Mouse (Mus musculus) gastrocnemius, postnatal 25 days (tissue): ENCODE data around the gene Olfr1364. TPM values are rescaled to one million over a fixed set of nuclear protein-coding genes. Genes with fewer than 3 reads are reported as not detected.
A peak's percentile ranks its signal among the peaks of the same experiment; 100 is the strongest.

Experiments used
- DNase-seq: peaks from one replicate; pipeline ENCODE4 v3.0.0; 2022
- long read RNA-seq, 2 experiments: library from polyadenylated mRNA; stranded (forward); transcript quantifications; one replicate each; pipeline ENCODE4 v2.0.0; 2021
- total RNA-seq, 2 experiments: library from RNA; stranded (reverse); gene quantifications; 1 replicate in 1 of 2; 2 replicates in 1 of 2; pipeline ENCODE4 v1.2.3; 2021

Olfr1364 gene
- total RNA-seq: not detected
- long read RNA-seq, experiment 1: 0 reads
- long read RNA-seq, experiment 2: 0 reads

DNA sequence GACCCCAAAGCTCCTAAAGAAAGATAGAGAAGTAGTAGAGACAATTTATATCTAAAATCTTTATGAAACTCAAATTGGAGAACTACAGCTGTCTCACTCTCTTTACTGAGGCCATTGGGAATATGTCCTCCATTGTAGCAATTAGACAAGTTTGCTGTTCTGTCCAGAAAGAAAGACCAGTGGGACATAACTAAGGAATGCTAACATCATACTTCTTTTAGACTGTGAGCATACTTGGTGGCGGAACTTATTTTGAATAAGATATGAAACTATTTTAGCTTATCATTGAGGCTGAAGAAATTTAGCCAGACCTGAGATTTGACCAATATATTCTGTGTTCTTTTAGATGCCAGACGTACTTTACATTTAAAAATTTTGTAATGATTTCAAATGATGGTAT lies at the start of gene Olfr1364:
Olfr1364 (minus strand) TSS at position 101 of the 400 bp plus-strand sequence.
- no peak for DNase-seq

DNA sequence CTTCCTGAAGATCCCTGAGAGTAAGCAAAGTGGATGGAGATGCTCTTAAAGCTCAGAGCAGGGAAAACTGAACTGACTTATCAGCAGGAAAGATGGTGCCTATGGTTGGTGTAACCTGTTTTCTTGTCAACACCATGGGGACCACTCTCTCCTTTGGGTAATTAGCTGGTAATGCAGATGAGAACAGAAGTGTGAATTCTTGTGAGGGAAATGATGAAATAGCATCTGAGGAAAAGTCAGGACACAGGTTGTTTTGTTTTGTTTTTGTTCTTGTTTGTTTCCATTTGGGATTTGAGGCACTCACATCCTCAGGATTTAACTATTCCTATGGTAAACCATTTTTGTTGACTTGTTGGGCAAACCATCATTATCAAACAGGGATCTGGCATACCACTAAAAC lies 32.4 kb upstream of the Olfr1364 start, which contains the start of gene Olfr1362:
Olfr1362 (minus strand) TSS at position 101 of the 400 bp plus-strand sequence.
- no peak for DNase-seq

DNA sequence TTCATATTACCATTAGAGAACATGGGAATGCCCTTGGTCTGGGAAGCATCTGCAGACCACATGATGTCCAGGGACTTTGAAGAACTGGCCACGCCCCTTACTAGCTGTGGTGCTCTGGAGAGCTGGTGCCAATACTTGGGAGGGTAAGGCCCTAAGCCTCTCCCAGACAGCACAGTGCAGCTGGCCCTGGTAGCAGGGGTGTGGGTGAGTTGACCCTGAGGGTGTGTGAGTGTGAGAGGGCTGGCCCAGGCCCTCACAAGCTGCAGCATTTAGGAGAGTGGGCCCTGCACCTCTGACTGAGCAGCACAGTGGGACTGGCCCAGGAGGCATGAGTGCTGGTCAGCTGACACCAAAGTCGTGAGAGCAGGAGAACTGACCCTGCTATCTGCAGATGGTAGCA lies 10.1 kb upstream of the Olfr1364 start:
- DNase-seq: no peak

DNA sequence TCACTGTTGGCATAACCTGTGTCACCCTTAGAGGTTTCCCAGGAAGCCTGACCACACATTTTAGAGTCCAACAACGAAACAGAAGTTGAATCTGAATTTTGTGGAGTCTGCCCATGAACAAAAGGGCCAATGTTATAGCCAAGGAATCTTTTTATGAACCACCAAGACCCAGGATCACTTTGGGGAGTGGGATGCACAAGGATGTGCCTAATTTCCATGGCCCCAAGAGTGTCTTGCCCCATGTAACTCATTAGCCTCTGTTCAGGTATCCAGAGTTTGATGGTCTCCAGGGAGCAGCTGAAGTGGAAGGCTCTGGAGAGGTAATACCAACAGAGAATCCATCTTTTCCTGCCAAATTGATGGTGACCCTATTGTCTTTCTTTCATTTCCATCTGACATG lies 21.8 kb downstream of the Olfr1364 start, which contains the start of gene Olfr1535:
Olfr1535 (minus strand) TSS at position 101 of the 400 bp plus-strand sequence.
- no peak for DNase-seq

DNA sequence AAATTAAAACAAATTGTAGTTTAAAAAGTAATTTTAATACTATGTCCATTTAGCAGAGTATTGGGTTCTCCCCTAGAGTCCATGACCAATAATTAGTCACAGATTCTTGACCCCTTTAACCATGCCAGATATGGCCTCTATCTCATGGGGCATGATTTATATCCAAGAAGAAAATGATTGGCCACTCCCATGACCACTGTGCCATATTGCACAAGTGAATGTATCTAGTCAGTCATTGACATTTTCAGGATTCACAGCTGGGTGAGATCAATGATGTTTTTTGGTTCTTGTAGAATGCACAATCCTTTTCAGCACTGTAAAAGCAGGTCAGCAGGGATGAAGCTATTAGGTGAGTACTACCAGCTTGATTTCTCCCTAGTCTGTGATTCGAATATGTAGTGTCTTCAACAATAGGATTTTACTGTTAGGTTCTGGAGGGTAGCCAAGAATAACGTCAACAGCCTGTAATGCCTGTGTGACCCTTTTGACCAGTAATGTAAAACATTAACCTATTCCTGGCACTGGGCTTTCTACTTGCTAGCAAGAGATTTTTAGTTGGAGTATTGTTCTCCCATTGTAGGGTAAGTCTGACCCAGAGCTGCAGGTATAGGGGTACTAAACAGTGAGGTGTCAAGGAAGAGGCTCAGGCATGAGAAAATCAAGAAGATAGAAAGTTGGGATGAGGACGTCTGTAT lies 31.0 kb downstream of the Olfr1364 start:
- DNase-seq: no peak

DNA sequence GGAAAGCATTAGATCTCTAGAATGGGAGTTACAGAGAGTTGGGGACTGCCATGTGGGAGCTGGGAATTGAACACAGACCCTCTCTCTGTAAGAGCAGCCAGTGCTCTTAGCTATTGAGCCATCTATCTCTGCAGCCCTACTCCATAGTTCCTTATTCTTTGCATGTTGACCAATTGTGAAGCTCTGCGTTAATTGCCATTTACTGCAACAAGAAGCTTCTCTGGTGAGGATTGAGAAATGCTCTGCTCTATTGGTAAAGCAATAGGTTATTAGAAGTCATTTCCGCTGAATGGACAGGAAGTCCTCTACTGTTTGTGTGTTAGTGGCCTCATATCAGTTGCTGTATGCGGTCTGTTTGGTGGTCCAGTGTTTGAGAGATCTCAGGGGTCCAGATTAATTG lies 32.1 kb downstream of the Olfr1364 start:
- DNase-seq: no peak

DNA sequence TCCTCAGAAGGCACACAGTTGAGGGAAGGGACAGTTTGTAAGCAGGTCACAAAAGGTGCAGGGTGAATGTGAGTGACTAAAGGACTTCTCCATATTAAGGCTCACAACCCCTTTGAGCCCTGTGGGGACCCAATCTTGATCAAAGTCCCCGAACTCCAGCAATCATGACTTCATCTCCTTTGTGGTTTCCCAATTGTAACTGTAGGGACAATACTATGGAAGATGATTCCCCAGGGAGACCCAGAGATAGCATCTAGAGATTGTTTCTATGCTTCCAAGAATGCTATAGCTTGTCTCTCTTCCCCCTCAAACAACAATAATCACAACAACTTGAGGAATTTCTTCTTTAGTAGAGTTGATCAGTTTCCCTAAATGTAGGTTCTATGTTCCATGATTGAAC lies 38.9 kb downstream of the Olfr1364 start, which contains the start of gene Olfr1366:
Olfr1366 (minus strand) TSS at position 101 of the 400 bp plus-strand sequence.
- no peak for DNase-seq

DNA sequence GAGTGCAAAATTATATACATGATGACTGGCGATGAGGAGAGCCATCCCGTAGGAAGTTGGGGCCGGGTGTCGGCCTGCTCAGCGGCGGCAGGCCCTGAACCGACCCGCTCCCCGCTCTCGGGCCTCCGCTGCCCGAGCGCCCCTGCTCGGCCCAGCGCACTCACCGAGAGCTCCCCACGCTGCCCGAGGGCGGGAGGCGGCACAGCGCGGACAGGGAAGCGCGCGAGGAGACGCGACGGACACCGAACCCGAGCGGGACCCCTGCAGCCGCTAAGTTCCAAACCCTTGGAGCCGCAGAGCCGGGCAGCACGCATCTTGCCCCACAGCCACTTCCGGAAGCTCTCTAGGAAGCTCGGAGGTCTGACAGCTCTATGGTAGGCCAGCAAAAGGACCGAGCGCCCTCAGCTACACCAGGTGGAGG lies 50.8 kb downstream of the Olfr1364 start, which contains the start of gene Zkscan8:
Zkscan8 (minus strand) TSS at position 340 of the 421 bp plus-strand sequence.
- peak; percentile 85 for DNase-seq

DNA sequence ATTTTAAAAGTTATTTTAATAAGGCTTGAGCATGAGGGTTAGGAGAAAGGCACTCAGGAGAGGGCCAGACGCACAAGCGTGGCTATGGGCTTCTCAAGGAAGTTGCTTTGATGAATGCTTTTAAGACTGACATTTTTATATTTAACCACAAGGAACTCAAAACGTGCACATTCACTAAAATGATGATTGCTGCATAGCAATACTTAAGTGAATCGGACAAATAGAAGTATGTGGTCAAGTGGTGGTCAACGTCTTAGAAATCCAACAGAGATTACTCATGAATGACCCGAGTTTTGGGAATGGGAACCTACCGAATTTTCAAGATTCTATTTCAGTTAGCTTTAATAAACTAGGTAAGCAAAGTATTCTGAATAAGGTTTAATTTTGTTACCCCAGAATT lies 51.4 kb downstream of the Olfr1364 start:
- no peak for DNase-seq

Other genes starting within 250 kb of the Olfr1364 start
- gene Olfr1367, start 234.8 kb downstream of the Olfr1364 start, total RNA-seq: not detected
- gene Zscan12, start 218.9 kb downstream of the Olfr1364 start, total RNA-seq: 1 to 10 TPM; 4.5 to 5.0 TPM
- gene Zkscan3, start 179.0 kb downstream of the Olfr1364 start, total RNA-seq: 10 to 100 TPM; 15.9 to 16.8 TPM
- under 1 TPM; 0.15 to 0.27 TPM for gene Pgbd1, start 140.7 kb downstream of the Olfr1364 start, total RNA-seq
- gene Zscan26, start 128.0 kb downstream of the Olfr1364 start, total RNA-seq: 10 to 100 TPM; 10.2 to 10.3 TPM
- gene Nkapl, start 113.2 kb downstream of the Olfr1364 start, total RNA-seq: under 1 TPM in 1 of 2 experiments, not detected in 1; 0.18 TPM
- gene Zkscan4, start 102.9 kb downstream of the Olfr1364 start, total RNA-seq: under 1 TPM; 0.41 to 0.59 TPM
- not detected for gene Gm10065, start 102.3 kb downstream of the Olfr1364 start, total RNA-seq
- 10 to 100 TPM; 20.2 to 21.5 TPM for gene AK157302, start 86.5 kb downstream of the Olfr1364 start, total RNA-seq
- 100 to 1,000 TPM; 119 to 147 TPM for gene Gm11273, start 80.3 kb downstream of the Olfr1364 start, total RNA-seq
- 1 to 10 TPM; 3.8 to 5.4 TPM for gene Zkscan8, start 50.6 kb downstream of the Olfr1364 start, total RNA-seq
- not detected for gene Olfr1366, start 39.0 kb downstream of the Olfr1364 start, total RNA-seq
- not detected for gene Olfr1535, start 21.9 kb downstream of the Olfr1364 start, total RNA-seq
- gene Olfr1362, start 32.3 kb upstream of the Olfr1364 start, total RNA-seq: not detected
- not detected for gene Olfr11, start 60.8 kb upstream of the Olfr1364 start, total RNA-seq
- gene Olfr1361, start 81.6 kb upstream of the Olfr1364 start, total RNA-seq: not detected
- gene Olfr1360, start 95.6 kb upstream of the Olfr1364 start, total RNA-seq: not detected
- not detected for gene Olfr1359, start 116.4 kb upstream of the Olfr1364 start, total RNA-seq
- gene Hist1h2bl, start 134.4 kb upstream of the Olfr1364 start, total RNA-seq: 10 to 100 TPM; 15.1 to 26.3 TPM
- gene Hist1h2ai, start 134.7 kb upstream of the Olfr1364 start, total RNA-seq: 10 to 100 TPM in 1 of 2 experiments, 1 to 10 TPM in 1; 4.4 to 21.0 TPM
- 10 to 100 TPM; 10.1 to 40.0 TPM for gene Hist1h3h, start 135.9 kb upstream of the Olfr1364 start, total RNA-seq
- gene Hist1h2bm, start 140.3 kb upstream of the Olfr1364 start, total RNA-seq: 1 to 10 TPM; 1.1 to 5.1 TPM
- gene Hist1h4j, start 153.3 kb upstream of the Olfr1364 start, total RNA-seq: 1 to 10 TPM; 1.2 to 4.0 TPM
- gene Hist1h4k, start 168.7 kb upstream of the Olfr1364 start, total RNA-seq: 10 to 100 TPM; 31.9 to 37.5 TPM
- gene Hist1h2ak, start 172.1 kb upstream of the Olfr1364 start, total RNA-seq: 1 to 10 TPM; 2.7 to 6.4 TPM
- gene Hist1h2bn, start 172.4 kb upstream of the Olfr1364 start, total RNA-seq: 1 to 10 TPM; 5.1 to 9.0 TPM
- gene Hist1h1b, start 198.9 kb upstream of the Olfr1364 start, total RNA-seq: 1 to 10 TPM; 3.9 to 9.2 TPM
- gene Hist1h3i, start 201.6 kb upstream of the Olfr1364 start, total RNA-seq: 10 to 100 TPM; 20.0 to 23.8 TPM
- 1 to 10 TPM; 1.0 to 2.4 TPM for gene Hist1h2an, start 205.5 kb upstream of the Olfr1364 start, total RNA-seq
- gene Hist1h2bp, start 205.7 kb upstream of the Olfr1364 start, total RNA-seq: 1 to 10 TPM; 5.3 to 6.0 TPM
- 10 to 100 TPM; 18.0 to 21.3 TPM for gene Hist1h2bq, start 228.4 kb upstream of the Olfr1364 start, total RNA-seq
- gene Hist1h2ao, start 228.7 kb upstream of the Olfr1364 start, total RNA-seq: 10 to 100 TPM in 1 of 2 experiments, not detected in 1; 24.7 TPM
- gene Hist1h4m, start 230.0 kb upstream of the Olfr1364 start, total RNA-seq: 10 to 100 TPM; 49.0 to 65.1 TPM